Mouse (Mus musculus) spleen, adult 2 months (tissue): ENCODE results near the gene Tor2a. TPM values are rescaled to one million over a fixed set of nuclear protein-coding genes. Genes with fewer than 3 reads are reported as not detected.

Experiments used
- DNase-seq, 2 experiments: peaks; one replicate each; pipeline versions ENCODE4 v3.0.0 to v3.0.0-alpha.2; 2012 to 2021; ENCODE audit warnings: low spot score in 2 of 2, low read depth in 1 of 2
- H3K27ac ChIP-seq: fragments of 200-500 bp; 2 replicates; pipeline ENCODE4 v1.5.1; 2012; ENCODE audit warnings: low read length, inconsistent platforms; ENCODE audit not compliant: insufficient read depth
- H3K27me3 ChIP-seq: fragments of 200-500 bp; 2 replicates; pipeline ENCODE4 v1.6.1; 2012; ENCODE audit warnings: mild to moderate bottlenecking, moderate library complexity, low read length, inconsistent platforms; ENCODE audit not compliant: control insufficient read depth, insufficient read depth
- H3K36me3 ChIP-seq: fragments of 200-500 bp; 2 replicates; pipeline ENCODE4 v1.6.1; 2012; ENCODE audit warnings: mild to moderate bottlenecking, low read length, inconsistent platforms; ENCODE audit not compliant: control insufficient read depth, insufficient read depth
- H3K4me1 ChIP-seq: fragments of 200-500 bp; 2 replicates; pipeline ENCODE4 v1.6.1; 2011; ENCODE audit warnings: inconsistent platforms; ENCODE audit not compliant: control insufficient read depth, insufficient read depth, insufficient read length
- H3K4me3 ChIP-seq: fragments of 200-500 bp; 2 replicates; pipeline ENCODE4 v1.5.1; 2011; ENCODE audit warnings: mild to moderate bottlenecking, inconsistent platforms; ENCODE audit not compliant: insufficient read depth, insufficient read length; ENCODE audit errors: extremely low read depth
- CTCF ChIP-seq: fragments of 200-500 bp; IDR thresholded peaks from 2 replicates; pipeline ENCODE4 v1.5.1; 2011; ENCODE audit warnings: mild to moderate bottlenecking, inconsistent platforms; ENCODE audit not compliant: insufficient read depth, insufficient read length, insufficient replicate concordance; ENCODE audit errors: extremely low read depth
- POLR2A ChIP-seq: fragments of 200-500 bp; IDR thresholded peaks from 2 replicates; pipeline ENCODE4 v1.6.1; 2011; ENCODE audit warnings: low read depth, low read length, inconsistent platforms
- WGBS: fragments of 180-500 bp; shearing (Covaris S2); methylation state at CpG from one replicate; pipeline ENCODE4 v1.1.7; 2018; 5-methylcytosine and 5-hydroxymethylcytosine counted together
- polyA plus RNA-seq: library from polyadenylated mRNA; depleted of rRNA; stranded (reverse); fragments of >200 nt; gene quantifications from 2 replicates; pipeline ENCODE4 v1.2.3, GENCODE M21; 2012; rRNA removed

The Tor2a gene
- 46.5 and 81.1 TPM in 2 replicates for polyA plus RNA-seq

- H3K36me3 ChIP-seq = peaks cover 31% of the 10 kb centered on the region
- no peaks in the 10 kb centered on the region for H3K4me1 ChIP-seq
- peak; percentile 94 to 98 for DNase-seq
- peak within 1 kb of the TSS; percentile 89 for H3K4me3 ChIP-seq
- peak within 1 kb of the TSS; percentile 86 for H3K27ac ChIP-seq
- no peaks in the 10 kb centered on the region for H3K27me3 ChIP-seq
- no peak for TF ChIP-seq POLR2A
- TF ChIP-seq CTCF = peak; percentile 98
- WGBS = under 1% methylated on average over 66 of the region's 66 CpGs
Measured at GRCm38 (mm10) chr2:32757056-32757845, at the start of gene Tor2a. TSS of gene Tor2a (plus strand) at chr2:32757234.

GRCm38 (mm10) chr2:32708643-32709042 lies 48.4 kb upstream of the Tor2a start:
- Histone ChIP-seq H3K36me3 (peaks cover 34% of the 10 kb centered on the region), H3K27ac (no peak overlapping the region), H3K27me3 (no peaks in the 10 kb centered on the region), H3K4me1 (peaks cover 17% of the 10 kb centered on the region; the same call in 1 of the 2 replicates), H3K4me3 (no peak overlapping the region)
- WGBS = 9% methylated on average over 3 of the region's 3 CpGs
- peak; percentile 62 to 63 for DNase-seq
- TF ChIP-seq CTCF = peak; percentile 77; the same call in 1 of the 2 replicates
- TF ChIP-seq POLR2A = no peak

GRCm38 (mm10) chr2:32709521-32710137 lies 47.4 kb upstream of the Tor2a start:
- peaks cover 27% of the 10 kb centered on the region; the same call in 1 of the 2 replicates for H3K4me1 ChIP-seq
- TF ChIP-seq POLR2A = no peak
- TF ChIP-seq CTCF = no peak
- H3K36me3 ChIP-seq = peaks cover 34% of the 10 kb centered on the region
- peak overlapping the region; percentile 49 for H3K27ac ChIP-seq
- DNase-seq = no peak
- H3K4me3 ChIP-seq = no peak overlapping the region
- WGBS = 82% methylated on average over 20 of the region's 20 CpGs
- no peaks in the 10 kb centered on the region for H3K27me3 ChIP-seq

GRCm38 (mm10) chr2:32710425-32710824 lies 46.6 kb upstream of the Tor2a start:
- H3K4me3 ChIP-seq = peak overlapping the region; percentile 16; the same call in 1 of the 2 replicates
- no peaks in the 10 kb centered on the region for H3K27me3 ChIP-seq

GRCm38 (mm10) chr2:32711301-32712056 lies 45.6 kb upstream of the Tor2a start:
- peak overlapping the region; percentile 84 for H3K27ac ChIP-seq

More at GRCm38 (mm10) chr2:32710425-32710824, 46.6 kb upstream of the Tor2a start:
- 14% methylated on average over 5 of the region's 5 CpGs for WGBS
- peak overlapping the region; percentile 49 for H3K27ac ChIP-seq
- TF ChIP-seq POLR2A (no peak), CTCF (no peak)
- DNase-seq = peak in 1 of 2 experiments; percentile 58
- H3K4me1 ChIP-seq = peaks cover 34% of the 10 kb centered on the region; the same call in 1 of the 2 replicates
- peaks cover 33% of the 10 kb centered on the region for H3K36me3 ChIP-seq

GRCm38 (mm10) chr2:32712108-32712551 lies 44.9 kb upstream of the Tor2a start:
- TF ChIP-seq POLR2A (no peak), CTCF (no peak)
- under 1% methylated on average over 41 of the region's 41 CpGs for WGBS
- Histone ChIP-seq H3K27me3 (no peaks in the 10 kb centered on the region), H3K27ac (peak overlapping the region; percentile 84), H3K4me3 (peak overlapping the region; percentile 99), H3K36me3 (peaks cover 20% of the 10 kb centered on the region), H3K4me1 (peaks cover 36% of the 10 kb centered on the region; the same call in 1 of the 2 replicates)
- peak in 1 of 2 experiments; percentile 62 for DNase-seq

More at GRCm38 (mm10) chr2:32711301-32712056, 45.6 kb upstream of the Tor2a start:
- WGBS = 13% methylated on average over 9 of the region's 9 CpGs
- Histone ChIP-seq H3K27me3 (no peaks in the 10 kb centered on the region), H3K4me3 (peak overlapping the region; percentile 99), H3K36me3 (peaks cover 26% of the 10 kb centered on the region), H3K4me1 (peaks cover 36% of the 10 kb centered on the region; the same call in 1 of the 2 replicates)
- TF ChIP-seq CTCF (no peak), POLR2A (no peak)
- DNase-seq = no peak
